Mouse (Mus musculus) Patski (cell line): Measurements from ENCODE around the gene BC051019. TPM values are rescaled to one million over a fixed set of nuclear protein-coding genes. Genes with fewer than 3 reads are reported as not detected.

Experiments
- ATAC-seq: fragments of 100-300 bp; one replicate; pipeline ENCODE4 v1.8.0; 2021
- CTCF ChIA-PET: fragments of 350-600 bp; sonication (Branson Sonifier 250); formaldehyde crosslinking; loops from one replicate; lab custom pipeline; 2022; ENCODE audit warnings: inconsistent platforms; lab: Charles Lee
- POLR2A ChIA-PET: fragments of 350-600 bp; sonication (Branson Sonifier 250); formaldehyde crosslinking; loops from one replicate; lab custom pipeline; 2022; ENCODE audit warnings: antibody characterized with exemption, inconsistent platforms; lab: Charles Lee
- DNase-seq: peaks from one replicate; pipeline ENCODE4 v3.0.0-alpha.2; 2011; ENCODE audit warnings: low read depth, low spot score
- H3K27me3 ChIP-seq: fragments of 371-371 bp; one replicate; pipeline ENCODE4 v1.5.1; 2021
- CTCF ChIP-seq: fragments of 100-300 bp; IDR thresholded peaks from one replicate; pipeline ENCODE4 v1.5.1; 2021
- in situ Hi-C: fragments of 300-500 bp; cut with MboI; formaldehyde crosslinking; loops from 3 replicates; pipeline ENCODE4 v1.11.1; 2018; ENCODE audit warnings: low pct_unique_long_range_greater_than_20kb, mixed read lengths
- polyA plus RNA-seq: library from polyadenylated mRNA; unstranded; gene quantifications from one replicate; pipeline ENCODE4 v1.2.3, GENCODE M21; 2021

The BC051019 gene
- polyA plus RNA-seq, 1 experiment from 2014 or later: 0.55 TPM

- ATAC-seq (no peak), DNase-seq (no peak)
- ChIA-PET POLR2A (no interaction called here), CTCF (interaction anchor here (0.5 to 2.5 kb wide), 7 partner anchors 8 to 165 kb away, joined by 3 to 6 read pairs (median 4); no protein-coding TSS in a partner anchor)
- H3K27me3 ChIP-seq: no peaks in the 10 kb centered on the region
- no peak for TF ChIP-seq CTCF
- in situ Hi-C loops: no loop called here
Observed at GRCm38 (mm10) chr7:109747747-109748146, 24.1 kb upstream of the BC051019 start.

GRCm38 (mm10) chr7:109741703-109742102 lies 18.1 kb upstream of the BC051019 start:
- ATAC-seq (no peak), DNase-seq (no peak)
- CTCF ChIA-PET: interaction anchor here (1.5 kb wide), 1 partner anchor 10 kb away, joined by 4 read pairs; no protein-coding TSS in a partner anchor
- TF ChIP-seq CTCF: no peak
- POLR2A ChIA-PET: no interaction called here
- H3K27me3 ChIP-seq: no peaks in the 10 kb centered on the region
- in situ Hi-C loops: no loop called here

- H3K27me3 ChIP-seq: no peaks in the 10 kb centered on the region
- POLR2A ChIA-PET: no interaction called here
- ATAC-seq (no peak), DNase-seq (no peak)
- in situ Hi-C loops: no loop called here
- CTCF ChIA-PET: no interaction called here
- no peak for TF ChIP-seq CTCF
Observed at GRCm38 (mm10) chr7:109741060-109741459, 17.4 kb upstream of the BC051019 start.

- DNase-seq (no peak), ATAC-seq (no peak)
- TF ChIP-seq CTCF: no peak
- POLR2A ChIA-PET: no interaction called here
- CTCF ChIA-PET: interaction anchor here (0.8 kb wide), 1 partner anchor 8 kb away, joined by 4 read pairs; no protein-coding TSS in a partner anchor
- in situ Hi-C loops: no loop called here
- no peaks in the 10 kb centered on the region for H3K27me3 ChIP-seq
Observed at GRCm38 (mm10) chr7:109739822-109740370, 16.2 kb upstream of the BC051019 start.

- no peak for TF ChIP-seq CTCF
- ChIA-PET CTCF (no interaction called here), POLR2A (no interaction called here)
- DNase-seq (no peak), ATAC-seq (no peak)
- in situ Hi-C loops: no loop called here
- no peaks in the 10 kb centered on the region for H3K27me3 ChIP-seq
Observed at GRCm38 (mm10) chr7:109734806-109735205, 11.2 kb upstream of the BC051019 start.

- no peak for TF ChIP-seq CTCF
- ATAC-seq (no peak), DNase-seq (no peak)
- POLR2A ChIA-PET: interaction anchor here (0.7 kb wide), 1 partner anchor 17 kb away, joined by 3 read pairs; no protein-coding TSS in a partner anchor
- CTCF ChIA-PET: interaction anchor here (0.8 kb wide), 2 partner anchors 12 to 13 kb away, joined by 3 read pairs; no protein-coding TSS in a partner anchor
- in situ Hi-C loops: no loop called here
- no peaks in the 10 kb centered on the region for H3K27me3 ChIP-seq
Observed at GRCm38 (mm10) chr7:109731626-109732025, 8.0 kb upstream of the BC051019 start, which contains the start of gene Ascl3. Gene Ascl3 (minus strand): TSS chr7:109731726.

GRCm38 (mm10) chr7:109723114-109723513 lies 536 bp downstream of the BC051019 start:
- ATAC-seq: no peak
- no peaks in the 10 kb centered on the region for H3K27me3 ChIP-seq
- in situ Hi-C loops: loop anchor here (25.0 kb wide), 3 partner anchors 186 to 561 kb away; partner anchors contain the start of gene Zfp143
- no peak for TF ChIP-seq CTCF
- ChIA-PET CTCF (no interaction called here), POLR2A (no interaction called here)
- no peak for DNase-seq

- in situ Hi-C loops: loop anchor here (25.0 kb wide), 3 partner anchors 185 to 560 kb away; partner anchors contain the start of gene Zfp143
- CTCF ChIA-PET: no interaction called here
- ATAC-seq (no peak), DNase-seq (no peak)
- TF ChIP-seq CTCF: no peak
- H3K27me3 ChIP-seq: no peaks in the 10 kb centered on the region
- POLR2A ChIA-PET: no interaction called here
Observed at GRCm38 (mm10) chr7:109722618-109723017, 1.0 kb downstream of the BC051019 start.

- DNase-seq: no peak
- peak; percentile 76 for TF ChIP-seq CTCF
- CTCF ChIA-PET: interaction anchor here (1.1 to 2.3 kb wide), 3 partner anchors 9 to 13 kb away, joined by 6 to 10 read pairs (median 7); no protein-coding TSS in a partner anchor
- POLR2A ChIA-PET: no interaction called here
- in situ Hi-C loops: loop anchor here (25.0 kb wide), 3 partner anchors 182 to 557 kb away; partner anchors contain the start of gene Zfp143
- no peaks in the 10 kb centered on the region for H3K27me3 ChIP-seq
- no peak for ATAC-seq
Observed at GRCm38 (mm10) chr7:109719286-109719685, 4.4 kb downstream of the BC051019 start.

GRCm38 (mm10) chr7:109713434-109713982 lies 10.1 kb downstream of the BC051019 start:
- no peak for ATAC-seq
- in situ Hi-C loops: loop anchor here (25.0 kb wide), 3 partner anchors 176 to 551 kb away; partner anchors contain the start of gene Zfp143
- ChIA-PET POLR2A (interaction anchor here (0.6 kb wide), 1 partner anchor 257 kb away, joined by 3 read pairs; no protein-coding TSS in a partner anchor), CTCF (interaction anchor here (1.3 kb wide), 1 partner anchor 32 kb away, joined by 3 read pairs; no protein-coding TSS in a partner anchor)
- no peaks in the 10 kb centered on the region for H3K27me3 ChIP-seq
- DNase-seq: no peak
- no peak for TF ChIP-seq CTCF

- in situ Hi-C loops: loop anchor here (25.0 kb wide), 3 partner anchors 175 to 550 kb away; partner anchors contain the start of gene Zfp143
- DNase-seq (no peak), ATAC-seq (no peak)
- ChIA-PET CTCF (interaction anchor here (1.3 to 1.6 kb wide), 2 partner anchors 17 to 37 kb away, joined by 3 read pairs; no protein-coding TSS in a partner anchor), POLR2A (no interaction called here)
- no peak for TF ChIP-seq CTCF
- no peaks in the 10 kb centered on the region for H3K27me3 ChIP-seq
Observed at GRCm38 (mm10) chr7:109712198-109712597, 11.5 kb downstream of the BC051019 start.
